Mouse (Mus musculus) CH12.LX (cell line): Measurements from ENCODE around the gene Sycp2.

Source experiments
- CTCF ChIP-seq, 2 experiments: IDR thresholded peaks in 1 of 2; conservative IDR thresholded peaks in 1 of 2; 2 replicates each; pipeline ENCODE4 v1.5.1; 2011 to 2012; ENCODE audit warnings: low read depth in 2 of 2, low read length in 2 of 2, improper control_type of control experiment in 1 of 2, inconsistent platforms in 1 of 2, mild to moderate bottlenecking in 1 of 2, moderate library complexity in 1 of 2
- NRF1 ChIP-seq: IDR thresholded peaks from 2 replicates; pipeline ENCODE4 v1.6.1; 2014; ENCODE audit warnings: low read depth, mild to moderate bottlenecking, inconsistent platforms, low read length, improper control_type of control experiment, moderate library complexity
- SIN3A ChIP-seq: IDR thresholded peaks from 2 replicates; pipeline ENCODE4 v1.6.1; 2012; ENCODE audit warnings: low read length, improper control_type of control experiment, inconsistent platforms

GRCm38 (mm10) chr2:178416427-178416826 lies 8.9 kb upstream of the Sycp2 start:
- TF ChIP-seq NRF1 (peak; percentile 69), SIN3A (no peak), CTCF (conservative IDR thresholded peaks at IDR 0.05 in 1 of 2, IDR thresholded peaks at IDR 0.05 in 1 of 2; ENCODE audit: low read depth in 2 of 2, low read length in 2 of 2) (no peak)
